In genomic region chr10:122803906-122804305, GRCm38 (mm10) we compare ENCODE assay signal across 8 mouse cellular contexts.
DNase-seq lines count a peak whose midpoint lies in the region.

No protein-coding gene starts in this region.

- WGBS in limb, embryonic 10.5 days, result 15% methylated on average over 7 of the region's 7 CpGs

- H3K4me3 ChIP-seq in limb, embryonic 10.5 days, result no peak overlapping the region

- intact Hi-C loops in heart, postnatal 25 days (cut with DNase I), result loop anchor here (5.0 kb wide), 1 partner anchor 252 kb away; no protein-coding TSS in a partner anchor

- no peak overlapping the region for H3K27ac ChIP-seq in limb, embryonic 10.5 days

- peaks cover 7% of the 10 kb centered on the region; the same call in 1 of the 2 replicates for H3K36me3 ChIP-seq in limb, embryonic 10.5 days

- DNase-seq in left cerebral cortex, adult 18-20 months (ENCODE audit: low spot score in 2 of 2), result peak; percentile 71 to 86
- DNase-seq in left cerebral cortex, adult 11 months (ENCODE audit: low spot score), result no peak
- peak; percentile 66 for DNase-seq in adrenal gland, adult 2 months
- peak; percentile 80 for DNase-seq in embryo, embryonic 9.5 days (ENCODE audit: extremely low spot score)
- DNase-seq in heart, postnatal 25 days (ENCODE audit: low spot score), result peak; percentile 21
- DNase-seq in limb, embryonic 10.5 days (ENCODE audit: low spot score), result peak; percentile 89
- DNase-seq in ovary, postnatal 14 days (ENCODE audit: low spot score), result peak; percentile 78
- peak; percentile 82 for DNase-seq in thymus, postnatal 25 days

- H3K27me3 ChIP-seq in limb, embryonic 10.5 days (ENCODE audit: low read depth, poor library complexity, severe bottlenecking), result no peaks in the 10 kb centered on the region

- H3K9me3 ChIP-seq in limb, embryonic 10.5 days (replicated peaks), result no peaks in the 10 kb centered on the region

- peaks cover 40% of the 10 kb centered on the region for H3K4me1 ChIP-seq in limb, embryonic 10.5 days
